Mouse (Mus musculus) intestine, embryonic 16.5 days (tissue): ENCODE measurements around the gene Timm22. TPM values are rescaled to one million over a fixed set of nuclear protein-coding genes. Genes with fewer than 3 reads are reported as not detected.

Experiments used
- ATAC-seq: fragments of 200-750 bp; cut with Nextera tagmentation; 2 replicates; pipeline ENCODE4 v1.8.0; 2017; ENCODE audit warnings: moderate TSS enrichment, moderate library complexity
- H3K27ac ChIP-seq: fragments of 300-500 bp; sonication (generic); 2 replicates; pipeline ENCODE4 v1.5.1; 2014; ENCODE audit warnings: mild to moderate bottlenecking, low read length
- H3K27me3 ChIP-seq: fragments of 300-500 bp; sonication (generic); replicated peaks from 2 replicates; pipeline ENCODE4 v1.6.1; 2014; ENCODE audit warnings: low read length, control low read depth, mixed read lengths; ENCODE audit not compliant: control insufficient read depth, insufficient read depth
- H3K36me3 ChIP-seq: fragments of 300-500 bp; sonication (generic); 2 replicates; pipeline ENCODE4 v1.6.1; 2014; ENCODE audit warnings: low read length, control low read depth; ENCODE audit not compliant: control insufficient read depth, insufficient read depth
- H3K4me1 ChIP-seq: fragments of 300-500 bp; sonication (generic); 2 replicates; pipeline ENCODE4 v1.6.1; 2014; ENCODE audit warnings: low read length, control low read depth, mixed read lengths; ENCODE audit not compliant: control insufficient read depth, insufficient read depth
- H3K4me2 ChIP-seq: fragments of 300-500 bp; sonication (generic); 2 replicates; pipeline ENCODE4 v1.6.1; 2014; ENCODE audit warnings: low read depth, low read length, control low read depth
- H3K4me3 ChIP-seq: fragments of 300-500 bp; sonication (generic); 2 replicates; pipeline ENCODE4 v1.5.1; 2014; ENCODE audit warnings: mild to moderate bottlenecking, low read length
- H3K9ac ChIP-seq: fragments of 300-500 bp; sonication (generic); 2 replicates; pipeline ENCODE4 v1.6.1; 2014; ENCODE audit warnings: low read depth, low read length
- H3K9me3 ChIP-seq: fragments of 300-500 bp; sonication (generic); 2 replicates; pipeline ENCODE4 v1.6.1; 2016; ENCODE audit warnings: low read length, control low read depth; ENCODE audit not compliant: control insufficient read depth
- WGBS: fragments of 180-500 bp; shearing (Covaris S2); extraction: QIAGEN DNeasy Blood & Tissue Kit; methylation state at CpG from one replicate; pipeline ENCODE4 v1.1.7; 2014; 5-methylcytosine and 5-hydroxymethylcytosine counted together
- polyA plus RNA-seq: library from polyadenylated mRNA; unstranded; fragments of >200 nt; fragmentation: Nextera tagmentation; extraction: Ambion mirVana; gene quantifications from 2 replicates; pipeline ENCODE4 v1.2.1, GENCODE M21; 2015

Gene Timm22
- polyA plus RNA-seq, 1 experiment from 2014 or later, result 96.6 TPM

- peak overlapping the region; percentile 93 for H3K4me3 ChIP-seq
- peaks cover 9% of the 10 kb centered on the region for H3K4me1 ChIP-seq
- peak; percentile 54 for ATAC-seq
- H3K27ac ChIP-seq, result peak overlapping the region; percentile 87
- H3K9me3 ChIP-seq, result no peaks in the 10 kb centered on the region
- no peaks in the 10 kb centered on the region for H3K27me3 ChIP-seq
- peak overlapping the region; percentile 84 for H3K4me2 ChIP-seq
- 6% methylated on average over 11 of the region's 11 CpGs for WGBS
- H3K36me3 ChIP-seq, result no peaks in the 10 kb centered on the region
- H3K9ac ChIP-seq, result peak overlapping the region; percentile 65
Measured at GRCm38 (mm10) chr11:76399587-76400330, 7.0 kb upstream of the Timm22 start.

- H3K4me2 ChIP-seq, result no peak overlapping the region
- H3K36me3 ChIP-seq, result no peaks in the 10 kb centered on the region
- ATAC-seq, result no peak
- H3K9me3 ChIP-seq, result no peaks in the 10 kb centered on the region
- H3K27ac ChIP-seq, result no peak overlapping the region
- H3K4me3 ChIP-seq, result no peak overlapping the region
- no peaks in the 10 kb centered on the region for H3K27me3 ChIP-seq
- WGBS, result 64% methylated on average over 10 of the region's 10 CpGs
- no peak overlapping the region for H3K9ac ChIP-seq
- H3K4me1 ChIP-seq, result peaks cover 6% of the 10 kb centered on the region
Measured at GRCm38 (mm10) chr11:76401398-76401797, 5.4 kb upstream of the Timm22 start.

GRCm38 (mm10) chr11:76405113-76405512 lies 1.6 kb upstream of the Timm22 start:
- no peak for ATAC-seq

GRCm38 (mm10) chr11:76405626-76406264 lies 1.0 kb upstream of the Timm22 start:
- WGBS, result 81% methylated on average over 5 of the region's 5 CpGs
- Histone ChIP-seq H3K4me2 (no peak overlapping the region), H3K9ac (no peak overlapping the region), H3K27me3 (no peaks in the 10 kb centered on the region), H3K9me3 (no peaks in the 10 kb centered on the region), H3K27ac (no peak overlapping the region), H3K36me3 (no peaks in the 10 kb centered on the region), H3K4me1 (0 out of 2 replicates have a peak, but pooled peaks cover 2% of the 10 kb centered on the region), H3K4me3 (no peak overlapping the region)
- ATAC-seq, result no peak

More at GRCm38 (mm10) chr11:76405113-76405512, 1.6 kb upstream of the Timm22 start:
- no peak overlapping the region for H3K9ac ChIP-seq
- H3K4me1 ChIP-seq, result 0 out of 2 replicates have a peak, but pooled peaks cover 2% of the 10 kb centered on the region
- H3K27me3 ChIP-seq, result no peaks in the 10 kb centered on the region
- no peak overlapping the region for H3K4me2 ChIP-seq
- no peaks in the 10 kb centered on the region for H3K36me3 ChIP-seq
- WGBS, result 69% methylated on average over 4 of the region's 4 CpGs
- no peak overlapping the region for H3K27ac ChIP-seq
- no peaks in the 10 kb centered on the region for H3K9me3 ChIP-seq
- no peak overlapping the region for H3K4me3 ChIP-seq

- Histone ChIP-seq H3K36me3 (peaks cover 11% of the 10 kb centered on the region; the same call in 1 of the 2 replicates), H3K27ac (no peak overlapping the region), H3K4me2 (no peak overlapping the region), H3K9me3 (no peaks in the 10 kb centered on the region), H3K27me3 (no peaks in the 10 kb centered on the region), H3K9ac (no peak overlapping the region), H3K4me3 (no peak overlapping the region), H3K4me1 (0 out of 2 replicates have a peak, but pooled peaks cover 2% of the 10 kb centered on the region)
- WGBS, result 73% methylated on average over 12 of the region's 12 CpGs
- no peak for ATAC-seq
Measured at GRCm38 (mm10) chr11:76410826-76411225, 4.1 kb downstream of the Timm22 start.

GRCm38 (mm10) chr11:76413202-76413601 lies 6.5 kb downstream of the Timm22 start:
- no peak overlapping the region for H3K27ac ChIP-seq
- 76% methylated on average over 4 of the region's 4 CpGs for WGBS
- no peak overlapping the region for H3K9ac ChIP-seq
- 0 out of 2 replicates have a peak, but pooled peaks cover 2% of the 10 kb centered on the region for H3K4me1 ChIP-seq
- no peak overlapping the region for H3K4me2 ChIP-seq
- H3K36me3 ChIP-seq, result peaks cover 20% of the 10 kb centered on the region
- no peak overlapping the region for H3K4me3 ChIP-seq
- H3K27me3 ChIP-seq, result no peaks in the 10 kb centered on the region
- ATAC-seq, result no peak
- no peaks in the 10 kb centered on the region for H3K9me3 ChIP-seq

GRCm38 (mm10) chr11:76415001-76415400 lies 8.2 kb downstream of the Timm22 start:
- Histone ChIP-seq H3K9ac (no peak overlapping the region), H3K9me3 (no peaks in the 10 kb centered on the region), H3K36me3 (peaks cover 29% of the 10 kb centered on the region), H3K4me1 (0 out of 2 replicates have a peak, but pooled peaks cover 2% of the 10 kb centered on the region), H3K4me2 (no peak overlapping the region), H3K4me3 (no peak overlapping the region), H3K27ac (no peak overlapping the region), H3K27me3 (no peaks in the 10 kb centered on the region)
- ATAC-seq, result no peak
- 89% methylated on average over 4 of the region's 4 CpGs for WGBS

- no peak overlapping the region for H3K4me3 ChIP-seq
- peaks cover 2% of the 10 kb centered on the region; the same call in 1 of the 2 replicates for H3K4me1 ChIP-seq
- H3K36me3 ChIP-seq, result peaks cover 29% of the 10 kb centered on the region
- no peak overlapping the region for H3K9ac ChIP-seq
- H3K27ac ChIP-seq, result peak overlapping the region; percentile 31
- no peaks in the 10 kb centered on the region for H3K27me3 ChIP-seq
- no peak overlapping the region for H3K4me2 ChIP-seq
- no peaks in the 10 kb centered on the region for H3K9me3 ChIP-seq
- WGBS, result 48% methylated on average over 2 of the region's 2 CpGs
- peak; percentile 14; the same call in 1 of the 2 replicates for ATAC-seq
Measured at GRCm38 (mm10) chr11:76415985-76416384, 9.2 kb downstream of the Timm22 start.

GRCm38 (mm10) chr11:76418423-76418822 lies 11.7 kb downstream of the Timm22 start:
- 74% methylated on average over 8 of the region's 8 CpGs for WGBS
- Histone ChIP-seq H3K27me3 (no peaks in the 10 kb centered on the region), H3K4me2 (no peak overlapping the region), H3K4me3 (no peak overlapping the region), H3K9ac (no peak overlapping the region), H3K4me1 (peaks cover 2% of the 10 kb centered on the region; the same call in 1 of the 2 replicates), H3K27ac (no peak overlapping the region), H3K36me3 (peaks cover 37% of the 10 kb centered on the region), H3K9me3 (no peaks in the 10 kb centered on the region)
- ATAC-seq, result no peak
